Mouse (Mus musculus) erythroid progenitor cell, adult 5-6 weeks (primary cell): ENCODE results near the gene Ing1. TPM values are rescaled to one million over a fixed set of nuclear protein-coding genes. Genes with fewer than 3 reads are reported as not detected.

Experiments
- ATAC-seq: replicated peaks from 2 replicates; pipeline ENCODE4 v1.8.0; 2016; ENCODE audit warnings: moderate number of reproducible peaks, mild to moderate bottlenecking, moderate TSS enrichment, inconsistent platforms; ENCODE audit not compliant: poor library complexity, low FRiP score, severe bottlenecking
- total RNA-seq, 2 experiments: library from RNA; stranded (forward) in 1 of 2; stranded (reverse) in 1 of 2; fragments of 150-400 nt in 1 of 2; fragments of 186-747, 209-891 nt in 1 of 2; gene quantifications; 2 replicates each; pipeline versions ENCODE4 v1.2.3 to v1.2.4; 2015 to 2017; ENCODE audit warnings: low replicate concordance in 2 of 2

Ing1 gene
- total RNA-seq (2015; ENCODE audit: low replicate concordance) (46.1 and 62.0 TPM in 2 replicates), total RNA-seq (2017; ENCODE audit: low replicate concordance) (56.3 and 81.8 TPM in 2 replicates)

DNA sequence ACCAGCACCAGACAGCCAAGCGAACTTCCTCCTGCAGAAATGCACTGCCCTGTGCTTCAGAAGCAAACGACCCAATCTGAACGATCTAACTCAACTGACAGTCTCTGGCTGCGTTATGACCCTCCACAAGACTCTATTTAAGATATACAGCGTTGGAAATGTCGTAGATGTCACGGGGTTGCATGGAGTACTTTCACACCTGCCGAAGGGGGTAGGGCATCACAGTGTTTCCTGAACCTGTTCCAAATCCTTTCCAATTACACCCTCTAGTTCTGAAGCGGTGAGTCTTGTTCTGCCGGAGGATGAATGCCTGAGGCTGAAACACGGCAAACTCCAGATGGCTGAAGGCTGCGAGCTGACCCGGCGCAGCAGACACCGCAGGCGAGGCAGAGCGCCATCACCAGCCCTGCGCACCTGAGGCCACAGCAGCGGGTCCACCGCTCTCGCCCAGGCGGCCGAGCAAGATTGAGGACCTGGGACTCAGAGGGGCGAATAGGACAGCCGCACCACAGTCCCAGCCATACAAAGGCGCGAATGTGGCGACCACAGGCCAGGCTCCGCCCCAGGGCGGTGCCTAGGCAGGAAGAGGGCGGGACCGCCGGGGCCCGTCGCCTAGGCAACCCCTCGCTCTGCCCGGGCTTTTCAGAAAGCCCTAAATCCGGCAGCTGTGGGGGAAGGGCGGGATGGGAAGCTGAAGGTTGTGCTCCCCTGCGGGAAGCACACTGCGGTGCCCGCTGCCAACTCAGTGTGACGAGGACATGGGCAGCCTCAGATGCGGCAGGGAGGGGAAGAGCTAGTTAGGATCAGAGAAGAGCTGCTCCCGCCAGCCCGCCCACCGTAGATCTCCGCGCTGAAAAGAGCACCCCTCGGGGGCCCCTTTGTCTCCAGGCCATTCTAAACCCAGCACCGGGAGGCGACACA lies at the start of gene Ing1:
TSS of gene Ing1 (plus strand) at position 773 of the 921 bp plus-strand sequence.
- peak; percentile 60 for ATAC-seq

GRCm38 (mm10) chr8:11506074-11506473 lies 49.3 kb upstream of the Ing1 start:
- no peak for ATAC-seq

DNA sequence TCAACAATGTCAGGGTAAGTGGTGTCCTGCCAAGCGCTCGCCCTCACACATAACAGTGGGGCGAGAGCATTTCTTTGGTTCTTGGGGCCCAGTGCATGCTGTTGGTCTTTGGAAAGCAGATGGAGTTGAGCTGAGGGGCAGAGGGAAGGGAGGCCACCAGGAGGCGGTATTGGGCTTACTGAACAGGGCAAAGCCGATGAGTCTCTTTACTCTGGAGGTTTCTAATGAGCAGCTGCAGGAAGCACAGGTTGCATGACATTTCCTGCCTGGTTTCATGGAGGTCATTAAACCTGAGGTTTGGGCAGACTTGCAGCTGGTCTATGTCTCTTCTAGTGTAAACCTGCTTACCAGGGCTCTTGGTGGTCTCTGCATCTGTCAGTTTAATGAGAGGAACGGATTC lies 48.6 kb upstream of the Ing1 start:
- no peak for ATAC-seq

- no peak for ATAC-seq
These were observed 46.5 kb upstream of the Ing1 start for GRCm38 (mm10) chr8:11508880-11509279.

GRCm38 (mm10) chr8:11510971-11511370 lies 44.4 kb upstream of the Ing1 start:
- ATAC-seq = no peak

- ATAC-seq = no peak
These were observed 42.7 kb upstream of the Ing1 start for GRCm38 (mm10) chr8:11512711-11513110.

DNA sequence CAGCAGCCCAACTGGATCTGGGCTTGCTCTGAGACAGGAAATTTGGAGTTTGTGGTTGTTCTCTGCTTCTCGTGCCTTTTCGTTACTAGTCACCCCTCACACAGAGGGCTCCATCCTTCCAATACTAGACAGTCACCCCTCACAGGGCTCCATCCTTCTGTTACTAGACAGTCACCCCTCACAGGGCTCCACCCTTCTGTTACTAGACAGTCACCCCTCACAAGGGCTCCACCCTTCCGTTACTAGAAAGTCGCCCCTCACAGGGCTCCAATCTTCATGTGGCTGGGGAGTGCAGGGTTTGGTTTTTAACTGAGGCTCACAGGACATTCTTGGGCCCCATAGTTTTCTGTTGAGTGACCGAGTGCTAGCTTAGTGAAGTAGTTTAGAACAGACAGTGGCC lies 42.1 kb upstream of the Ing1 start:
- ATAC-seq = no peak

- ATAC-seq = no peak
These were observed 39.1 kb upstream of the Ing1 start for GRCm38 (mm10) chr8:11516292-11516691.

DNA sequence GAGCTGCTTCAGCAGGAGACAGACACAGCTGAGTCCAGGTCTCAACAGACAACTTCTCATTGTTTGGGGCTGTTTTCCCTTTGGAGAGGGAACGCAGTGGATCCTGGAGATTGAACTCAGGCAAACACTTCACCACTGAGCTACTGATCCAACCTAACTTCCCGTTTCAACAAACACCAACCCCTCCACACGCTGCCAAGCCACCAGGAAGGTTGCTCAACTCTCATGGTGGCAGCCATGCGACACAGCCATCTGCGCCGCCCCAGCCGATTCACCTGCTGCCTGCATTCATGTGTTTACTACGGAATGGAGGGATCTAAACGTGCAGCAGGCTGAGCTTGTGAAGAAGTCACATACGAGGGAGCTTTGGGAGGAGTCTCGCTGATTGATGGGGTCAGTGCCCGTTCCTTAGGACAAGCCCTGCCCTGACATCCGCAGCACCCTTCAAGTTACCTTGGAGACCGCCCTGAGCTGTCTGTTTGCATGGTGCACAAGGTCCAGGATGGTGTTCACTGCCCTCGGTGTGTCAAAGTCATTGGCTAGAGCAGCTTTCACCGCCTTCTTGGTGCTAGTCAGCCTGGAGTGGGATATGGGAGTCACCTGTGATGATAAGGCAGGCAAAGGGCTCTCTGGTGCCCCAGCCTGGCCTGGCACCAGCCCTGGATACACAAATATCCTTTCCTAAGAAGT lies 37.9 kb upstream of the Ing1 start:
- no peak for ATAC-seq

GRCm38 (mm10) chr8:11518056-11518396 lies 37.3 kb upstream of the Ing1 start:
- ATAC-seq = no peak

GRCm38 (mm10) chr8:11518676-11519075 lies 36.7 kb upstream of the Ing1 start:
- ATAC-seq = no peak

GRCm38 (mm10) chr8:11523331-11523730 lies 32.0 kb upstream of the Ing1 start:
- ATAC-seq = no peak

DNA sequence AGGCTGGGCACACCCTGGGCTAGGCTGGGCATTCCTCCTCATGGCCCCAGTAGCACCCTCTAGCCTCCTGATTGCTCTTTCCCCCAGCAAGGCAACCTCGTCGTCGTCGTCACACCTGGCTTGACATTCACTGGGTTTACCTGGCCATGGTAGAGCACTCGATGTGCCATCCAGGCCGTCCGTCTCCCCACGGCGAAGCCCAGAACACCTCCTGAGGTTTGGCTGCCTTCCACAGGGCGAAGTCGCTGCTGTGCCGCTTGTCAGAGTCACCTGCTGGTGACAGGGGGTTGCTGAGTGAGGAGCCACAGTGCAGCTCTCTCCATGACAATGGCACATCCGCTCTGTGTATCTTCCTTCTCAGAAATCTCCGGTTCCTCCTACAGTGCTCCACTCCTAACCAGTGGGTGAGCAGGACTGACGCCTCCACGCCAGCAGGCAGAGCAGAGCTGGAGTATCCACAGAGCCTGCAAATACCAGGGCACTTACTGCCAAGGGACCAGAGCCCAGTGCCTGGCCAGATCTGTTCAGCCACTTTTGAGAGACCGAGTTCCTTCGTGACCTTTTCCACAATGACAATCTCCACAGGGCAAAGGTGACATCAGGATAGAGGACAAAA lies 25.1 kb upstream of the Ing1 start:
- peak; percentile 34; the same call in 1 of the 2 replicates for ATAC-seq

GRCm38 (mm10) chr8:11530849-11531248 lies 24.5 kb upstream of the Ing1 start:
- ATAC-seq = no peak

- ATAC-seq = no peak
These were observed 20.9 kb upstream of the Ing1 start for GRCm38 (mm10) chr8:11534494-11534893.

DNA sequence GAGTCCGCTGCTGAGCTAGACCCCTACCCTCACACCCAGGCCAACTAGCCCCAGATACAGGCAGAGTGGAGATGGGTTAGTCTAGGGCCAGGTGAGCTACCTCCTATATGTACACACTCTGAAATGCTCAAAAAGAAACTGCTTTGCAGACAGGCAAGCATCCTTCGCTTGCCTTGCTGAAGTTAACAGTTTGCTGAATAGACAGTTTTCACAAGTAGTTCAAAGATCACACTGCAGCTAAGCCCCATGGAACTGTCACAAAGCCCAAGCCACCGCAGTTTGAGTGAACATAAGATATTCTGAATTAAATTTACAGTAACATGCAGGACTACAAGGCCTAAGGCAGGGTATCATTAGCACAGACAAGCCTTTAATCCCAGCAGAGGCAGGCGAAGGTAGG lies 16.3 kb upstream of the Ing1 start:
- ATAC-seq = no peak

- ATAC-seq = no peak
These were observed 15.2 kb upstream of the Ing1 start for GRCm38 (mm10) chr8:11540182-11540581.

DNA sequence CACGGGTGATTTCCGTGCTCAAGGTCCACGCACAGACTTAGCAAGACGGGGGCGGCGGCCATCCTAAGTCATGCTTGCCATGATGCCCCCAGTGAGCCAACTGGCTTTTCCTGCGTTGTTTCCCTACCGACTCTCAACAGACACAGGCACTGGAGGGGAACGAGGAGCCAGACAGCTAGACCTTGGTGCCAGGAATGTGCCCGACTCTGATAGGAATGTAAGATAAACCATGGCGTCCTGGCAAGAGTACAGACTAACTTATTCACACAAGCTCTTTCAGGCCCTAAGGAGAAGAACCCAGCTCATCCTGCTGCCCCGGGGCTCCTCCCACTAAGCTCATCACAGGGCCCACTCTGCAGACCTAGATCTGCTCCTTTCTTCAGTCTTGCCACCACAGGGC lies 13.3 kb upstream of the Ing1 start:
- ATAC-seq = no peak

- no peak for ATAC-seq
These were observed 12.5 kb upstream of the Ing1 start for GRCm38 (mm10) chr8:11542866-11543265.

DNA sequence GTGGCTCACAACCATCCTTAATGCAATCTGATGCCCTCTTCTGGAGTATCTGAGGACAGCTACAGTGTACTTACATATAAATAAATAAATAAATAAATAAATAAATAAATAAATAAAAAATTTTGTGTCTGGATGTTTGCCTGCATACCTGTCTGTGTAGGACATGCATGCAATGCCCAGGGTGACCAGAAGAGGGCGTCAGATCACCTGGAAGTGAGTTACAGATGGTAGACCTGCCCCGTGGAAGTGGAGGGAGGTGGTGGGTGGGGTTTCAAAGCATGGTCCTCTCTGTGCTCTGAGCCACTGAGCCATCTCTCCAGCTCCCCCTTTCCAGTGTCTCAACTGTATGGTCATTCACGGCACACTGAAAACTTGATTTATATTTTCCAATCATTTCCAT lies 11.0 kb upstream of the Ing1 start:
- no peak for ATAC-seq

GRCm38 (mm10) chr8:11547063-11547462 lies 8.3 kb upstream of the Ing1 start:
- ATAC-seq = no peak
